Mouse (Mus musculus) adipose tissue, adult 10 weeks (tissue): ENCODE data around the gene Lrrc74a. TPM values are rescaled to one million over a fixed set of nuclear protein-coding genes. Genes with fewer than 3 reads are reported as not detected.

ENCODE experiments used
- polyA plus RNA-seq: library from polyadenylated mRNA; stranded (reverse); fragments of 350-450 nt; fragmentation: Illumina TruSeq; extraction: RNeasy Lipid Tissue Mini Kit (QIAGEN cat#74804); gene quantifications from one replicate; pipeline ENCODE4 v1.2.3, GENCODE M21; 2014; ENCODE audit warnings: low read depth, low replicate concordance

Lrrc74a gene
- polyA plus RNA-seq, result 4.0 TPM

DNA sequence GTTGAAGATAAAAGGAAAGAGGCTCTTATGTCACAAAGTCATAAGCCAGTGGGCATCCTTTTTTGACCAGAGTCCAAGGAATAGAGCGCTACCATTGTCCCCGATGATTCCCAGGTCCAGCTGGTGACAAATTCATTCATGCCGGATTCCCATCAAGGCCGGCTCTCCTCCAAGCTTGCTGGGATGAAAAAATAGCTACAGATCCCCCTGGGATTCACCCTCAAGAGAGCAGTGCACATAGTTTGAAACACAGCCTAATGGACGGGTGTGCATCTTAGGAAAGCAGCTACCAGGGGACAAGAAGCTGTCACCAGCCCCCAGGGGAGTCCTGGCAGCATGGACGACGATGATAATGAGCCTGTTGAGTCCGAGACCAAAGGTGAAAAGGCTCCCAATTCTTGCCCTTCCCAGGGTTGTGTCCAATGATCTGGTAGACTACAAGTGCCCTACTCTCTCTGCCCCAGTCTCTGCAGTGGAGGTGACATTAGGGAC, at the start of gene Lrrc74a:
Gene Lrrc74a, plus strand, starts transcription at position 51 of the 492 bp plus-strand sequence.

DNA sequence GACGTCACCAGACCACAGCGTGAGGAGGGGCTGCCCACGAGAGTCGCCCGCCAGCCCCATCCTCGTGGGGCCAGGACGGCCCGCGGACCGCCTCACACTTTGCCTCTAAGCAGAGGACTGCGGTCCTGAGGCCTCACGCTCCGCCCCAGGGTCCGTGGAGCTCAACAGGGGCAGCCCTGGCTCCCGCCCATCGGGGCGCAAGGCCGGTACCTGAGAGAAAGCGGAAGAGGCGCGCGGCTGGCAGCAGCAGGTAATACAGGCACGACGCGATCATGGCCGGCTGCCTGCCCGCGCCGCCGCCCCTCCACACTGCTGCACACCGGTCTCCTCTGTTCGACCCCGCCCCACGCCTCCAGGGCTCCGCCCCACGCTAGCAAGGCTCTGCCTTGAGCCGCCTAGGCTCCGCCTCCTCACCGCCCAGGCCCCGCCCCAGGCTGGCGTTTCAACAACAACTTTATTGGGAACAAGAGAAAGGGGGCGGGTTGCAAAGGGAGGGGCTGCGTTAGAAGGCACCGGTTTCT, 8.0 kb upstream of the Lrrc74a start, which contains the start of gene Angel1:
Gene Angel1, minus strand, starts transcription at position 341 of the 521 bp plus-strand sequence.

Other genes starting within 250 kb of the Lrrc74a start
- gene Vash1, start 55.7 kb upstream of the Lrrc74a start, polyA plus RNA-seq, result 2.6 TPM
- 7.9 TPM for gene Angel1, start 7.9 kb upstream of the Lrrc74a start, polyA plus RNA-seq
- gene Irf2bpl, start 150.4 kb downstream of the Lrrc74a start, polyA plus RNA-seq, result 29.4 TPM
- gene Cipc, start 212.7 kb downstream of the Lrrc74a start, polyA plus RNA-seq, result 27.1 TPM